Mouse (Mus musculus) right cerebral cortex, adult 2 months (tissue): ENCODE data around the gene Tmem121b.

ENCODE experiments used
- DNase-seq, 2 experiments: peaks; one replicate each; pipeline ENCODE4 v3.0.0; 2021 to 2022; ENCODE audit warnings: low spot score in 2 of 2

Gene Tmem121b

GRCm38 (mm10) chr6:120492499-120493373 is 871 bp downstream of the Tmem121b start:
- peak; percentile 39 to 58 for DNase-seq

GRCm38 (mm10) chr6:120491862-120492498 is 1.6 kb downstream of the Tmem121b start:
- no peak for DNase-seq

- no peak for DNase-seq
These were observed 2.5 kb downstream of the Tmem121b start for GRCm38 (mm10) chr6:120491064-120491463.

- no peak for DNase-seq
These were observed 4.1 kb downstream of the Tmem121b start for GRCm38 (mm10) chr6:120489461-120489860.

- peak in 1 of 2 experiments; percentile 35 for DNase-seq
These were observed 5.0 kb downstream of the Tmem121b start for GRCm38 (mm10) chr6:120488647-120489046.

- DNase-seq, result no peak
These were observed 7.5 kb downstream of the Tmem121b start for GRCm38 (mm10) chr6:120486051-120486510.

- no peak for DNase-seq
These were observed 8.6 kb downstream of the Tmem121b start for GRCm38 (mm10) chr6:120485038-120485437.

- DNase-seq, result peak; percentile 79 to 85
These were observed 10.4 kb downstream of the Tmem121b start for GRCm38 (mm10) chr6:120483211-120483626.

- DNase-seq, result no peak
These were observed 10.9 kb downstream of the Tmem121b start for GRCm38 (mm10) chr6:120482756-120483155.

GRCm38 (mm10) chr6:120482021-120482420 is 11.6 kb downstream of the Tmem121b start:
- DNase-seq, result no peak

- no peak for DNase-seq
These were observed 12.1 kb downstream of the Tmem121b start for GRCm38 (mm10) chr6:120481538-120481937.

- DNase-seq, result peak; percentile 74 to 77
These were observed 13.2 kb downstream of the Tmem121b start for GRCm38 (mm10) chr6:120480361-120480760.

- no peak for DNase-seq
These were observed 14.3 kb downstream of the Tmem121b start for GRCm38 (mm10) chr6:120479302-120479701.

- no peak for DNase-seq
These were observed 18.3 kb downstream of the Tmem121b start for GRCm38 (mm10) chr6:120475288-120475687.

- no peak for DNase-seq
These were observed 20.2 kb downstream of the Tmem121b start for GRCm38 (mm10) chr6:120473427-120473826.

- DNase-seq, result no peak
These were observed 21.0 kb downstream of the Tmem121b start for GRCm38 (mm10) chr6:120472455-120473140.

GRCm38 (mm10) chr6:120471991-120472441 is 21.6 kb downstream of the Tmem121b start:
- DNase-seq, result peak in 1 of 2 experiments; percentile 46

GRCm38 (mm10) chr6:120470666-120471065 is 22.9 kb downstream of the Tmem121b start:
- DNase-seq, result no peak

- no peak for DNase-seq
These were observed 23.8 kb downstream of the Tmem121b start for GRCm38 (mm10) chr6:120469770-120470169.

GRCm38 (mm10) chr6:120469268-120469667 is 24.3 kb downstream of the Tmem121b start:
- DNase-seq, result no peak

GRCm38 (mm10) chr6:120468259-120468658 is 25.3 kb downstream of the Tmem121b start:
- no peak for DNase-seq
